Mouse (Mus musculus): ENCODE data around the gene Myl12a.

GRCm38 (mm10) chr17:70993385-70993807 is 9.3 kb downstream of the Myl12a start:
- TF ChIP-seq HCFC1 (IDR thresholded peaks at IDR 0.05; ENCODE audit: borderline replicate concordance, insufficient read depth, low read length) (no peak), CHD2 (IDR thresholded peaks at IDR 0.05; ENCODE audit: low read depth, low read length) (no peak)

Data from ES-E14 (cell line).